Mouse (Mus musculus): Measurements from ENCODE around the gene Gstt3. TPM values are rescaled to one million over a fixed set of nuclear protein-coding genes. Genes with fewer than 3 reads are reported as not detected.
A peak's percentile ranks its signal among the peaks of the same experiment; 100 is the strongest.
"Not testable (repeated sequence)": the region's sequence is repeated elsewhere in the genome, so short reads cannot be mapped to it uniquely, and the experiment has no call there.

Gene Gstt3
- total RNA-seq, 2 experiments from 2014 or later, result 0.51 TPM; not detected in 1

DNA sequence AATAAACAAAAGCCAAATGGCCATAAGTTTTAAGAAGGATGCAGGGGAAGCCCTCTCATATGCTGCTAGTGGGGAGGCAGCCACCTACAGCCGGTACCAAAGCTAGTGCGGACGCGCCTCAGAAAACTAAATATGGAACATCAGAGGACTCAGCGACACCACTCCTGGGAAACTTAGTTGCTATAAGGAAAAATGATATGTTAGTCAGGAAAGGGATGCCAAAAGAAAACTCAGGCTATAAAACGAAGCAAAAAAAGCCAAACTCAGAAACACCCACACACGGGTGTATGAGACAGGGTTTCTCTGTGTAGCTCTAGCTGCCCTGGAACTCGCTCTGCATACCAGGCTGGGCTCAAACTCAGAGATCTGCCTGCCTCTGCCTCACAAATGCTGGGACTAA is 7.1 kb upstream of the Gstt3 start:
- ATAC-seq (replicated peaks; ENCODE audit: low FRiP score, poor library complexity, severe bottlenecking), result no peak

DNA sequence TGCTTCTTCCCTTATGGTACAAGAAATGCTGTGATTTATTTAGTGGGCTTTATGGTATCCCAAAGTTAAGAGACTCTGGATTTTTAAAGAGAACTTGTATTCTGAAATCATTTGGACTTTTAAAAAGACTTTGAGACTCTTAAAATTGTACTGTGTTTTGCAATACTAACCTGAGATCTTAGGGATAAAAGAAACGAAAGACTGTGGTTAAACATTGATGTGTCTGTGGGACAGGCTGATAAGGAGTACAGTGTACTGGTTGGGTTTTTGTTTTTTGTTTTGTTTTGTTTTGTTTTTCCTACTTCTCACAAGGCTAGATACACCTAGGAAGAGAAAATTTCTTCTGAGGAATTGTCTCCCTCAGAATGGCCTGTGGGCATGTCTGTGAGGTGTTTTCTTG is 4.2 kb upstream of the Gstt3 start:
- ATAC-seq (replicated peaks; ENCODE audit: low FRiP score, poor library complexity, severe bottlenecking), result no peak

DNA sequence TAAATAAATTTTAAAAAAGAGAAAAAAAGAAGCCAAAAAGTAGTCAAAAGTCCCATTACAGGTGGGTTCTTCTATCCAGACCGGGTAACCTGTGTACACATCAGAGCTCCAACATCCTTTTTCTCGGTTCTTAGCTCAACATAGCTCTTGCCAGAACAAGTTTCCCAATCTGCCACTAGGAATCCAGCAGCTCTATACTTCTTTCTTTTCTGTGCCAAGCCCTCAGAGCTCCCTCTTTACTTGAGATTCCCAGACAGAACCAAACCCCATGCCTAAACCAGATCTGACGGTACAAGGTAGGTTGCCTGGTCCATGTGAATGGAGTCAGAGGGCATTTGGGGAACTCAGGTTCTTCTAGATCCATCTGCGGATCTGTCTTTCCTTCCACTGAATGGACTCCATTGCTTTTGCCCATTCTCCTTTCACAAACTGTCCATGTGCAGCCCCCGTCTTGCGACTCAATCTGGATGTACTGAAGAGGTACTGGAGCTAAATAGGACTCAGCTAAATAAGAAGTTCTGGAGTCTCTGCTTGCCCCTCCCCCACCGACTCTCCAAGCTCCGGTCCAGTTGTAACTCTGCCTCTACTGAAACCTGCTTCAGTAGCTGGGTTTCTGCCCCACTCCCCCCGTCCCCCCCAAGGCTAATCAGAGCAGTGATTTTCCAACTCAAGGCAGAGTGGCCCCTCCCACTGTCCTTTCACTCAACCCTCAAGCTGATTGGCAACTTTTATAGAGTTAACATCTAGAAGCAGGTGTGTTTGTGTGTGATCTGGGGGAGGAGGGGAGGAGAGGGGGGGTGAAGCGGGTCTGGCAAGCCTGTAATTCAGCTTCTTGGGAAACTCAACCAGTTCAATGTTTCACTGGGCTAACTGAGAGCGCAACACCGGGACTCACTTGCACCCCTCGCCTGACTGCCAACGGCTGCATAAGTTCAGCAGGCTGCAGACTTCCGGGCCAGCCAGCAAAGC is 1.7 kb downstream of the Gstt3 start:
- no peak for ATAC-seq (replicated peaks; ENCODE audit: low FRiP score, poor library complexity, severe bottlenecking)

DNA sequence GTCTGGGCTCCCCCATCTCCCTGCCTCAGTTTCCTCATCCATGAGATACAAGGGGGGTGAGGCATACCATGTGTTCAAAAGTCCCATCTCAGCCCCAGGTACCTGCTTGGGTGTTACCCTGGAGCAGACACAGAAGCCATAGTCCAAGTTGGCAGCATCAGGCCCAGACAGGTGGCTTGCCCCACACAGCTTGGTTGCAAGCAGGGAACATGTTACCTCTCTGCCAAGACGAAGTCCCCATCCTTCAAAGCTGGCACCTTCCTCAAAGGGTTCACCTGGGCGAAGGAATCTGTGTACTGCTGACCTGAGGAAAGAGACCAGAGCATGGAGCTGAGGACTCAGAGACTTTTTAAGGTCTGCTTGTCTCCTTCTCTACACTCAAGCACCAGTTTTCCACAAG is 3.3 kb downstream of the Gstt3 start:
- no peak for ATAC-seq (replicated peaks; ENCODE audit: low FRiP score, poor library complexity, severe bottlenecking)

DNA sequence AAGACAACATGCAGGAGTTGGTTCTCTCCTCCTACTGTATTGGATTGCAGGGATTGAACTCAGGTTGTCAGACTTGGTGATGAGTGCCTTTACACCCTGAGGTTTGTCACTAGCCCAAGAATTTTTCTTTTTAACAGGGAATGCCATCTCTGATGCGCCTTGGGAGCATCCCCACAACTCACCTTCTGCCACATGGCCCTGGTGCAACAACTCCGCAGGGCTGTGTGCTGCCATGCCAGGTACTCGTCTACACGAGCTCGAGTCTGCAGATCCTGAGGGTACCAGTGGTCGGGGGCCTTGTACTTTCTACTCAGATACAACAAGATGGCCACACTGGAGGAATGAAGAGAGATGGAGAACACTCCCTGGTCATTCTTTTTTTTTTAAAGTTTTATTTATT is 4.7 kb downstream of the Gstt3 start:
- ATAC-seq (replicated peaks; ENCODE audit: low FRiP score, poor library complexity, severe bottlenecking), result no peak

DNA sequence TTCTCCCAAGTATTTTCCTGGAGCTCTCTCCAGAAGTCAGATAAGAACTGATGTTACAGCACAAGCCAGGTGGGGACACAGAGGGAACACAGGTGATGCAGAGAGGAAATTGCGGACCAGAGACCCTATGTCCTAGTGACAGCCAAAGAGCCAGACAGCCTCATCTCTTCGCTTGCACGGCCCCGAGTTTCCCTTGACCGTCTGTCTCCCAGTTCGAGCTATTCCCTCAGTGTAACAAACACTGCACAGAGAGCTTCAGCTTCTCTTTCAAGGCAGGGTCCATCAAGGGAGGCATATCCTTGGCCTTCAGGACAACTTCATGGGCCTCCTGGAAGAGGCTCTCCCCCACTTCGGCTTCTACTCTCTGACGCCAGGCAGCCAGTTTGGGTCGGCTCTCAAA is 6.6 kb downstream of the Gstt3 start:
- no peak for ATAC-seq (replicated peaks; ENCODE audit: low FRiP score, poor library complexity, severe bottlenecking)

DNA sequence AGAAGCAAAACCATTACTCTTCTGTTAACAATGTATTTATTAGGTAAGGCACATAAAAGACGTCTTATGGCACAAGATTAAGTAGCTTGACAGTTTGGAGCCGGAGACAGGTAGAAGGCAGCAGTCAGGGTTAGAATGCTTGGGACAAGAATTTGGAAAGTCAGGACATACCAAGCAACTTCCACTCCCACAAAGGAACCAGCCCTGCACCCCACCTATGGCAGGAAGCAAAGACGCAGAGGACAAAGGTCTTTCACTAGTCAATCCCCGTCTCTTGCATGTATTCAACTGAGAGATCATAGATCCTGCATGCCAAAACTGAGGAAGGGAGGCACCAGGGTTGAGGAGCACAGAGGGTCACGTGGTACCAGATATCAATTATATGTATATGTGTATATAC is 7.1 kb downstream of the Gstt3 start:
- ATAC-seq (replicated peaks; ENCODE audit: low FRiP score, poor library complexity, severe bottlenecking), result no peak

DNA sequence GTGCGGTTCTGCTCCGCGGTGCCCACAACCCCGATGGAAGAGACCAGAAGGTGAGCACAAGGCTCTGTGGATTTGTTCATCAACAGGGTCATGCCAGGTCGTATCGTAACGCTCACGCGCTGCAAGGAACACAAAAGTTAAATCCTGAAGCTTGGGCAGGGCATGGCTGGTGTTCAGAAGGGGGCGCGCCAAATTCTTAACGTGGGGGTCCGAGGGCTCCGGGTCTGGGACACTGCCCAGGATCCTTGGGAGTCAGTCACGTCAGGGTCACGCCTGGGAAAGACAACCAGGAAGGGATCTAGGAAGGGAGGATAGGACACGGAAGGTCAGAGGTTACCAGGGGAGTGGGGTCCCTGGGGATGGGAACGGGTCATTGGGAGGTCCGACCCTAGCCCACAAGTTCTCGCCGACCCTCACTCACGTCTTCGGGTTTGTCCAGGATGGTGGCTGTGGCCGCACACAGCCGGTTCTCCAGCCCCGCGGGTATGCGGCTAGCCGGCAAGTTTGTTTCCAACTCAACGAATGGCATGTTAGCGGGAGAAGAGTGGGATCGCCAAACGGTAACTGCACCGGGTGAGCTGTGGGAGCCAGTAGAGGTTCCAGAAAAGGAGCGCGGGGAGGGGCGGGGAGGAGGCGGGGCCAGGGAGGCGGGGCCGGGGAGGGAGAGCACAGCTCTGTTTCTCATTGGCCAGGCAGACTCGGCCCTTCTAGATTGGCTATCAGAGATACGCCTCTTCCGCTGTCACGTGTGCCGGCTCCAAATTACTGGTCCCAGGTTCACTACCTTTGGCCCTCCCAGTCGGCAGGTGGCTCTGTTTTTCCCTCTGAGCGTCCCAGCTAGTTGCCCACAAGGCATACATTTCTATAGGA is 8.2 kb downstream of the Gstt3 start, which contains the start of gene Ddt:
Ddt (minus strand) TSS at position 620 of the 870 bp plus-strand sequence.
- ATAC-seq (replicated peaks; ENCODE audit: low FRiP score, poor library complexity, severe bottlenecking), result peak; percentile 92

DNA sequence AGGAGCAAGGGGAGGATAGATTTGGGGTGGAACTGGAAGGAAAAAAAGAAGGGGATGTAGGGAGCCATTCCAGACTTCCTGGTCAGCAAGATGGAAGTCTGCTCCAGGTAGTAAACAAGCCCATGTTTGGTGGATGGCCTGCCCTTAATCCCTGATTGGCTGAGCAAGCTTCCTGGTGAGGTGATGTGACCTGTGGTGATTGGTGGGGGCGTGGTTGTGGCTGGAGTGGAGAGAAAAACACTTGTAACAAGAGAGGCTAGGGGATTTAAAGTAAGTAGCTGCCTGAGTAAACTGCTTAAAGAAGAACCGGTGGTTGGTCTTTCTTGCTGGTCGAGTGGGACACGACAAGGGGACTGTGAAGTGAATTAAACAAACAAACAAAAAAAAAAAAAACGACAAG is 13.5 kb downstream of the Gstt3 start:
- not testable (repeated sequence) for ATAC-seq (replicated peaks; ENCODE audit: low FRiP score, poor library complexity, severe bottlenecking)

DNA sequence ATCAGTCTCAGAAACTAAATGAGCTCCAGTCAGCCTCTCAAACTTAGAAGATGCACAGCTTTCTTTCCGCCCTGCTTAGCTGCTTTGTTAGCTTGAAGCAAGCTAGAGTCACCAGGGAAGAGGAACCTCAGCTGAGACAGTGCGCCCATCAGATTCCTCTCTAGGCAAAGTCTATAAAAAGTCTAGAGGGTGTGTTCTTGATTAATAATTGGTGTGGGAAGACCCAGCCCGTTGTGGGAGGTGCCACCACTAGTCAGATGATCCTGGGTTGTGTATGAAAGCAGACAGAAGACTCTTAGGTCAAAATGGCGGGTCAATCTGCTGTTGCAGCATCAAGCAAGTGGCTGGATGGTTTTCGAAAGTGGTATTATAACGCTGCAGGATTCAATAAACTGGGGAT is 14.4 kb downstream of the Gstt3 start:
- no peak for ATAC-seq (replicated peaks; ENCODE audit: low FRiP score, poor library complexity, severe bottlenecking)

DNA sequence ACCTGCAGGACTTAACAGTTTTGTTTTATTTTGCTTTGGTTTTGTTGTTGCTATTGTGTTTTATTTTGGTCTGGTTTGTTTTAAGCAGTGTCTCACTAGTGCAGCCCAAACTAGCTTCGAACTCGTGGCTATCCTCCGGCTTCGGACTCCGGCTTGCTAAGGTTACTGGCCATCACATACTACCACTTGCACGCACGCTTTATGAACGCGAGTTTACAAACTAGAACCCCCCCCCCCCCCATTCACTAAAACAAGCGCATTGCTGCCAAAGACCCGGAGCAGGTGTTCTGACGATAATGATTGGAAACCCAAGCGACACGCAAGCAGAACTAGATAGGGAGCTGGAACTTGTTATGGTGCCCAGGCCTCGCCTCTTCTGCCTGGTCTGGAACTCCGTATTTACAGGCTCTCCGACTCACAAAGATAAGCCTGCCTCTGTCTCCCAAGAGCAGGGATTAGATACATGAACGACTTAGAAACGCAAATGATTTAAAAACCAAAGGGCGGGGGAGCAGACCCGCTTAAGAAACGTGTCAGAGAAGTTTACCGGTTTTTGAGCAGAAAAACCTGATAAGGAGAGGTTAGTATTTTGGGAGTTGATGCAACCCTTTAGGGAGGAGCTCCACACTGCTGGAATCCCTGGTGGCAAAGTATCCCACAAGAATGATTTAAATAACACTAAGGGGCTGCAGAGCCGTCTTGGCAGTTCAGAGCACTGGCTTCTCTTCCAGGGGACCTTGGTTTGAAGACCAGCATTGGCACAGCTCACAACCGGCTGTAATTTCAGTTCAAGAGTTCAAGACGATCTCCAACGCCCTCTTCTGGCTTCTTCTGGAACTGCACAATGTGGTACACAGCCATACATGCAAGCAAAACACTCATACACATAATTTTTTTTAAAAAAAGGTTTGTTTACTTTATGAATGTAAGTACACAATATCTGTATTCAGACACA is 16.4 kb downstream of the Gstt3 start:
- peak; percentile 50 for ATAC-seq (replicated peaks; ENCODE audit: low FRiP score, poor library complexity, severe bottlenecking)

DNA sequence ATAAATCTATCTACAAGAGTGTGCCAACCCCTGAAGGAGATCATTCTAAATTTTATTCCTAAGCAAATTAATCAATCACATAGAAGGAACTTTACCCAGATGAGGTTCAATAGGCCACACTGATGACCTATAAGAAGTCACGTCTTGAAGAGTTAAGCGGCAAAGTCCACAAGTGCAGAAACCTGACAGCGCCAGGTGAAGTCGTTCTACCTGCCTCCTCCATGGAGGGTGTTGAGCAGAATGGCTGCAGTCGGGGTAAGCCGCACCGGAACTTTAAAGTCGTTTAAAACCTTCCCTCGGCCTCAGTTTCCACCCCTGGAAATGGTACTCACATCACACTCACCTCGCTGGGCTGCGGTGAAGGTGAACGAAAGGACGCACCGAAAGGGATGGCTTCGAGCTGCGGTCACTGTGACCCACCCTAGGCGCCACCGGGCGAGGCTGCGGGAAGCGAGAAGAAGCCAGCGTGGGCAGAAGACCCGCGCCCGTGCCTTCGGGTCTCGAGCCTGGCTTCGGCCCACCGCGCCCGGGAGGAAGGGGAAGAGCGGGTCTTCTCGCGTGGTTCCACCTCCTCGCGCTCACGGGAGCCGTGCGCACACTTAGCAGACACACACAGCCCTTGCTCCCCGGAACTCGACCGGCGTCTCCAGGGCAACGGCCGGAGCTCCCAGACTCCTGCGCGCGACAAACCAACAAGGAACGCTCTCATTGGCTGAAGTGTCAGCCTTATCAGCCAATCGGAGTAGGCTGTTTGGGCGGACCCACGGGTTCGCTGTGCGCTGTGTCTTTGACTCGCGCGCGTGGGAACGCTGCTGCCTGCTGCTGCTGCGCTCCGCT is 17.3 kb downstream of the Gstt3 start, which contains the start of gene Cabin1:
Cabin1 (minus strand) TSS at position 660 of the 837 bp plus-strand sequence.
- ATAC-seq (replicated peaks; ENCODE audit: low FRiP score, poor library complexity, severe bottlenecking), result peak; percentile 89

DNA sequence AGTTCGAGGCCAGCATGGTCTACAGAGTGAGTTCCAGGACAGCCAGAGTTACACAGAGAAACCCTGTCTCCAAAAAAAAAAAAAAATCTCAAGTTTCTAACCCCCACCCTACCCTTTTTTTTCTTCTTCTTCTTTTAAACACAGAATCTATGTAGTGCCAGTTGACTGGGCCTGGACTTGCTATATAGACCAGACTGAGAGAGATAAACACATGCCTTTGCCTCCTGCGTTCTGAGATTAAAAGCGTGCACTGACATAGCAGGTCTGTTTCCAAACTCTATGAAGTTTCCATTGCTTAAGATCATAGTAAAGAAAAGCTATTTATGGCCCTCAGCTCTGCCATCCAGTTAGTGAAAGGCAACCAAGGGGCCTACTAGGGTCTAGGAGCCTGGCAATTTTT is 18.8 kb downstream of the Gstt3 start:
- ATAC-seq (replicated peaks; ENCODE audit: low FRiP score, poor library complexity, severe bottlenecking), result peak; percentile 70

DNA sequence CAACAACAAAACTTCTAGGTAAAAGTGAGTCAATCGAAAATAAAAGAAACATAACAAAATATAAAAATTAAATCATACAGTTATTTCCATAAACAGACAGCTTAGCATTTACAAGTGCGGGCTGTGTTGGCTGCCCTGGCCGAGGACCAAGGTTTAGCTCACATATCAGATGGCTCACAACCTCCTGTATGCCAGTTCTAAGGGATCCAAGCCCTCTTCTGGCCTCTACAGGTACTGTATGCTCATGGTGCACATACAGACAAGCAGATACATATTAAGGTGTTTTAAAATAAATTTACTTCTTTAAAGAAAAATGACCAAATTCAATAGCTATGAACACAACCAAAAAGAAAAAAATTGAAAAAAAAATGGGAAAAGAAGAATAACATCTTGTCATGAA is 20.9 kb downstream of the Gstt3 start:
- ATAC-seq (replicated peaks; ENCODE audit: low FRiP score, poor library complexity, severe bottlenecking), result no peak

DNA sequence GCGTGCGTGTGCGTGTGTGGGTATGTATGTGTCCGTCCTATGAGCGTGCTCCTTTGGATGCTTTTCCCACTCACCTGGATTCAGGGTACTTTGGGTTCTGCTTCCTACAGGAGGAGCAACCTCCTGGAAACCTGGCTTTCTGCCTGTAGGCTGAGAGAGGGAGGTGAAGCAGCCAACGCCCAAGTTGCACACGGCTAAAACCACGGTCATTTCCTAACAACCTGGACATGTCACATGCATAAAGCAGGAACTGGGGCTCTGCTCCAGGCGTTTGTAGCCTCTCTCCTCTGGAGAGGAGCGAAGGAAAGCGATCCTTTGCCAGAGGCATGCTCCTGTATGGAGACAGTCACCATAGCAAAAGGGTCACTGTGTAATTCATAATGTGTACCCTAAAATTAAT is 24.5 kb downstream of the Gstt3 start:
- ATAC-seq (replicated peaks; ENCODE audit: low FRiP score, poor library complexity, severe bottlenecking), result no peak

DNA sequence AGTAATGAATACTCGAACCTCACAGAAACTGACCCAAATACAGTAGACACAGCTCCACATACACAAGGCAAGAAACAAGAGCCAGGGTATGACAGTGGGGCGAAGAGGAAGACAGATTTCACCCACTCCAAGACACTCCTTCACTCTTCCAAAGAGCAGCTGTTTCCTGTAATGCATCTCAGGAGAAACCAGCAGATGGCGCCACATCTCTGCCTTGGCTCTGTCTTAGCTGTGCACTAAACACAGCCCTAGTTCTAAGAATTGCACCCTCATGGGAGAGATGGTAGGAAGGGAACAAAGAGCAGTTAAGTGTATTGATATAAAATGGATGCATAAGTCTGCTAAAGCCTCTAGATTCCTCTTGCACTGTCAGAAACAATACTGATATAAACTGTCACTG is 37.2 kb downstream of the Gstt3 start:
- ATAC-seq (replicated peaks; ENCODE audit: low FRiP score, poor library complexity, severe bottlenecking), result peak; percentile 67

DNA sequence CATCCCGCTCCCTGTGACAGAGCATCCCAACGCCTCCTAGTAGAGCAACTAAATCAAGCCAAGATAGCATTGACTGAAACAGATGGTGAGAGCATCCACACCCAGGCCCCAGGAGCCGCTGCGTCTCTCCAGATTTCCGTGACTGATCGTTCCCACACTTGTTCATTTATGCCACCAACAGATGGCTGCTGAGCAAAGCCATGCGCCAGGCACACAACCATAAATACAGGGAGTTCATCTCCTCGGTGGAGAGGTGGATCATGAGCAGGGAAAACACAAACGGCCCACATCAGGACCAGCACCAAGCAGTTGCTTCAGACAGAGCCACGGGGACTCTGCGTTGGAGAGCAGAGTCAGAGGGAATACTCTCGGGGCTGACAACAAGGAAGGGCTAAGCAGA is 37.8 kb downstream of the Gstt3 start:
- no peak for ATAC-seq (replicated peaks; ENCODE audit: low FRiP score, poor library complexity, severe bottlenecking)

DNA sequence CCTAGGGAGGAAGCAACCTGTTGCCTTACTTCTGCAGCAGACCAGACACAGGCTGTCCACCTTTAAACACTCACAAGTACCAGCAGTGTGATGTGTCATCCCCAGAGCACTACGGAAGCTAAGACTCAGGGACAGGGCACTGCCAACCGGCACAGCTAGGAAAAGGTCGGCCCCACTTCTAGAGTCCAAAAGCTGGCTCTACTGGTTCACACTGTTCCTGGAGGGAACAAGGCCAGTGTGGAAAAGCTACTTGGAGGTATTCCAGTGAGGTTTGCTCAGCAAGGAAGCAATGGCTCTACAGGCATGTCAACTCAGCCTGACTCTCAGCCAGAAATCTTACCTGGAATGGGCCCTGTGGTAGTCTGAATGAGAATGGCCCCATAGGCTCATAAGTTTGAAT is 40.3 kb downstream of the Gstt3 start:
- ATAC-seq (replicated peaks; ENCODE audit: low FRiP score, poor library complexity, severe bottlenecking), result no peak

DNA sequence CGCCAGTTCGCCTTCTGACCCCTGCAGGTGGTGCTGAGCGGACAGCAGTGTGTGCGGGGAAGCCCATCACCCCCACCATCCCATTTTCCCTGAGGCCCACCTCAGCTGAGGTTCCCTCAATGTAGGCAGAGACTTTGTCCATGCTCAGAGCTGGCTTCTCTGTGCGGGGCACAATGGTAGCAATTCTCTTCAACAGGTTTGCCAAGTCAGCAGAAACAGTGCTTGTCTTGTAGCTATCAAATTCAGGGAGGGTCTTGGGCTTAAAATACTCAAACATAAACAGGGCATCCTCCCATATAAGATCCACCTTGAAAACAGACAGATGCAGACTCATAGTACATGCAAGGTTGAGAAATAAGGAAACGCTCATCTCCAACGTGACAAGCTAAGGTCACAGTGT is 55.8 kb downstream of the Gstt3 start:
- ATAC-seq (replicated peaks; ENCODE audit: low FRiP score, poor library complexity, severe bottlenecking), result no peak
